Mouse (Mus musculus): ENCODE measurements around the gene Cchcr1.

DNA sequence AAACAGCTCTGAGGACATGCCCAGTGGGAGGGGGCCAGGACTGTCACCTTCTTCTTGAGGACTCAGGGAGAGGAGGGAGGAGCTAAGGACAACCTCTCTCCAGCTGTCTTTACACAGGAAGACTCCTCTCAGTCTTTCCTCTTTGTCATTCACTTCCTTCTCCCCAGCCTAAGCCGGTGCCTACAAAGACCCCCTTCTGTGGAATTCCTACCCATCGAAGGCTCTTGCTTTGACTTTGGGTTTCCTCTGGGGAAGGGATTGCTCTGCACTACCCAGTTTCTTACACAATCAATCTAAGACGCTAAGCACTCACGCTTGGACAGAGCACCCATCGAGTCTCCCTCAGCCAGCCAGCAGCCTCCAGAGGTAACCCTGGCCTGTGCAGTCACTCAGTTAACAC, 31.7 kb downstream of the Cchcr1 start:
- TF ChIP-seq HCFC1 (IDR thresholded peaks at IDR 0.05; ENCODE audit: borderline replicate concordance, insufficient read depth, low read length): no peak
- TF ChIP-seq ZC3H11A (IDR thresholded peaks at IDR 0.05; ENCODE audit: borderline replicate concordance, low read depth, low read length): no peak
- TF ChIP-seq MAFK (IDR thresholded peaks at IDR 0.05; ENCODE audit: insufficient read depth, low read depth, low read length): no peak
- TF ChIP-seq CHD2 (IDR thresholded peaks at IDR 0.05; ENCODE audit: low read depth, low read length): no peak

Data from ES-E14 (cell line).